Mouse (Mus musculus) splenic B cell, adult 2 months (primary cell): ENCODE data around the gene Olfr798.

Experiments used
- DNase-seq: peaks from one replicate; pipeline ENCODE4 v3.0.0-alpha.2; 2011; ENCODE audit warnings: low read depth, low spot score
- H3K27me3 ChIP-seq: 2 replicates; pipeline ENCODE4 v1.6.1; 2012; ENCODE audit warnings: mild to moderate bottlenecking, low read length, moderate library complexity, mixed read lengths; ENCODE audit not compliant: control insufficient read depth, poor library complexity, insufficient read depth, severe bottlenecking
- H3K36me3 ChIP-seq: 2 replicates; pipeline ENCODE4 v1.6.1; 2012; ENCODE audit warnings: mild to moderate bottlenecking, low read length, moderate library complexity, mixed read lengths; ENCODE audit not compliant: control insufficient read depth, poor library complexity, insufficient read depth, severe bottlenecking

The Olfr798 gene

DNA sequence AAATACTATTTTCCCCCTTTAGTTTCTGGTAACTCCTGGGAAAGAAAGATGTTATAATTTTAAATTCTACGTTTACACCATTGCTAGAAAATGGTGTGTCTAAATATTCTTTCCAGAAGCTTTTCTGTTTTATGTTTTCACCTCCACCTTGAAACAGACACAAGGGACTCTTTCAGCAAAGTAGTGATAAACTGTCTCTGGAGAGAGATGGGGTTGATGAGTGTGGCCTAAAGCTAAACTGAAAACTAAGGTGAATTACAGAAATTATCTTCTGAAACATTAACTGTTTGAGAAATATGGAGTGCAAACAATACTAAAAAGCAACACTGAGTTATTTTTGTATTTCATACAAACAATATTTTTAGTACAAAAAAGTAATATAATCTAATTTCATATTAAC, at the start of gene Olfr798:
Gene Olfr798 (minus strand): TSS at position 101 of the 400 bp plus-strand sequence.
- no peaks in the 10 kb centered on the region for H3K36me3 ChIP-seq

DNA sequence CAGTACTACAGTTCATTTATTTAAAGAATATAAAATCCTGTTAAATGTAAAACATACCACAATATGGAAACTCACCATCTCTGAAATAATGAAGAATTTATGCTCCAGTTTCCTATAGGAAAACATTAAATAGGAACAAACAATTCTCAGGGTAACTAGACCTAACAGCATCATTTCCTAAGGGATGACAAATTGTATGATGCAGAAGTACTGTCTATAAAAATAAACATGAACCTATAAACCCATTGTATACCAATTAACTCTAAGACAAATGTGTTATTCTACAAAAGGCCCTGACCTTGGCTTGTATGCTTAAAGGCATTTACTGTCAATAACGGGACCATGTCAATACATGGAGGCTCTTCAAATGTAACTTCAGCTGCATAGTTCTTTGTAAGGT, 46.0 kb upstream of the Olfr798 start, which contains the start of gene Olfr801:
Gene Olfr801 (minus strand): TSS at position 101 of the 400 bp plus-strand sequence.
- no peaks in the 10 kb centered on the region for H3K36me3 ChIP-seq
- DNase-seq, result no peak
- no peaks in the 10 kb centered on the region for H3K27me3 ChIP-seq

More for the DNA sequence above, at the start of gene Olfr798:
- DNase-seq, result no peak
- H3K27me3 ChIP-seq, result no peaks in the 10 kb centered on the region

DNA sequence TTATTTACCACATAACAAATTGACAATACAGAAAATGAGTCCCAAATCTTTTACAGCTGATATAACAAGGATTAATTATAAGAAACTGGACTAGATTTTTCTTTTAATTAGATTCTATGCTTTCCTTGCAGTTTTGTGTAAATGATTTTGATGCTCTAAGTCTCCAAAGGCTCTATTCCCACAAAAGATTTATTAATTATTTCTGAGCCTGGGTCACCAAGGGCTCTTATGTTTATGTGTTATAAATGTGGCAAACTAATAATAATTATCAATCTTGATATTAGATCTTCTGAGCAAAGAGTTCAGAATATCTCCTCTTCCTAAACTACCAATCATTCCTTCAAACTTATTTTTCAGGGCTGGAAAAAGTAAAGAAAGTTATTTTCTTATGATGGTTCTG, 29.7 kb upstream of the Olfr798 start, which contains the start of gene Olfr800:
Gene Olfr800 (plus strand): TSS at position 301 of the 400 bp plus-strand sequence.
- no peak for DNase-seq
- Histone ChIP-seq H3K36me3 (no peaks in the 10 kb centered on the region), H3K27me3 (no peaks in the 10 kb centered on the region)

DNA sequence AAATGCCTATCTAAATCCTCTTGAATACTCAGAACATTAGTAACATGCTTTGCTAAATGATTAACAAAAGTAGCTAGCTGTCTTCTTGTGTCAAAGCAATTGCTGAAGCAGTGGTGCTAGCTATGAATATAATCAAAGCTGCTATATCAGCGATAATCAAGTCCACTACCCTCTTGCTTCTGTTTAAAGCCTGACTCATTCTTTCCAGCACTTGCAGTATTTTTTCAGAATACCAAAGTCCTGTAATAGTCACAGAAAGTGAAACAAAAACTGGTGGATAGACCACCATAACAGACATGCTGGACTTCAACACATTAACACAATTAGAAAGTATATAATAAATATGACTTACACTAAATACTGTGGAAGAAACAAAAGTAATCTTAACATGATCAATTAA, 24.0 kb upstream of the Olfr798 start:
- DNase-seq, result no peak
- Histone ChIP-seq H3K36me3 (no peaks in the 10 kb centered on the region), H3K27me3 (no peaks in the 10 kb centered on the region)

DNA sequence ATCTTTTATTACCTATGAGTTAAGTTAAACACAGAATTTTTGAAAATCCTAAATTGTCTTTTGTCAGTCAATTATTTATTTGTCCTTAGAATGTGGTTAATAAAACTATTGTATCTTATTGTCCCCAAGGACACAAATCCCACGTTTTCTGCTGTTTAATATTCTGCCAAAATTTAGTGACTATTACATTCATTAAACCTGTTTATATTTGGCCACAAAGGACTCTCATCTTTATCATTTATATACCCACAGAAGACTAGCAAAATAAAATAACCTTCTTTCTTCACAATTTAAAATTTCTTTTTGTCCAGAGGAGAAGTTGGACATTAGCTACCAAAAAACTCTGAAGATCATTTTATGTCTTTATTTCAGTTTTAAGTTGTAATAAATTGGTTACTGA, 9.4 kb upstream of the Olfr798 start, which contains the start of gene Olfr799:
Gene Olfr799 (plus strand): TSS at position 301 of the 400 bp plus-strand sequence.
- H3K36me3 ChIP-seq, result no peaks in the 10 kb centered on the region
- DNase-seq, result no peak

DNA sequence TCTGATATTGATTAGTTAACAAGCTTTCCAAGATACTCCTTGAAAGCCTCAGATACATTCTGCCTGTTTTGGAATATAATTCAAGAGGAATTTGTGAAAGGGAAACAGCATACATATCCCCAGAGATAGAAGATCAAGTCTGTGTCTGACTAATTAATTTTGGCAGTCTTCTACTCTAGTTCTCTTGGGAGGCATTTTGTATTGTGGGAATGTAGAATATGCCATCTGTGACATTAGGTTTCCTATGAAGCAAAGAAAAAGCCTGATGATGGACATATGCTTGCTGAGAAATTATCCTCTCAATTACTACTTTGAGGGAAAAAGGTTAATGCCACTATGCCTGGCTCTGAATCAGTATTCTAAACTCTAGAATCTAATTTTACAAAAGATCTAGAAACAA, 4.5 kb downstream of the Olfr798 start:
- no peaks in the 10 kb centered on the region for H3K36me3 ChIP-seq
- H3K27me3 ChIP-seq, result no peaks in the 10 kb centered on the region
- DNase-seq, result no peak

More for the DNA sequence above, 9.4 kb upstream of the Olfr798 start, which contains the start of gene Olfr799:
- no peaks in the 10 kb centered on the region for H3K27me3 ChIP-seq

DNA sequence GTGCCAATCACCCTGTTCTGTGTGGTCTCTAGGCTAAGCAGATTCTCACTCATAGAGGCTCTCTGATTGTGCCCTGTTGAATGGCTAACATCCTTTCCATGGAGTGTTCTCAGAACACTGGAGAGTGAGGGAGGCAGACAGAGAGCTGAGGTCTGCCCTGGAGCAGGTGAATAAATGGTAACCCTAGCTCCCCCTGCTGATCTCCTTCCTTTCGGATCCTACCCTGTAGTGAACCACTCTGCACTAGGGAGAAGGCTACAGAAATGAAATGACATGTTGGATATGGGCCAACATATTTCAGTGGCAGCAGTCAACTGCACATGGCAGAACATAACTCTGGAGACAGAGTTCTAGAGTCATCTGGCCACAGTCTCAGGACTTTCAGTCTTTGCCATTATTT, 6.0 kb downstream of the Olfr798 start:
- H3K27me3 ChIP-seq, result no peaks in the 10 kb centered on the region
- no peaks in the 10 kb centered on the region for H3K36me3 ChIP-seq
- no peak for DNase-seq

DNA sequence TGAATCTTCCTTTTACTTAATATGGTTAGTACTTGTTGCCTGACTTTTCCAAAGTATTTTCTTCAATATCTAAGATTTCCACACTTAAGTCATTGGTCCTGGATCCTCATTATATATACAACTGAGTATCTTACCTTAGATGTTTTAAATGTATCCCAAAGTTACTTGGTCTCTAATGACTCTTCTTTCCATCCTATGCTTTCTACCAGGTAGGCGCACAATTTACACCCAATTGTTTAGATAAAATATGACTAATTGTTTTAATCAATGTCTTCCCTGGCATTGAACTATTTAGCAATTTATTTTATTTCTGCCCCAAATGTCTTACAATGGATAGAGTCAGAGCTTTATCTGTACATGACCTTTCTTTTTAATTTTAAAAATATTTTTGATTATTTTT, 15.3 kb downstream of the Olfr798 start, which contains the start of gene Olfr796:
Gene Olfr796 (minus strand): TSS at position 101 of the 400 bp plus-strand sequence.
- Histone ChIP-seq H3K36me3 (no peaks in the 10 kb centered on the region), H3K27me3 (no peaks in the 10 kb centered on the region)
- no peak for DNase-seq

DNA sequence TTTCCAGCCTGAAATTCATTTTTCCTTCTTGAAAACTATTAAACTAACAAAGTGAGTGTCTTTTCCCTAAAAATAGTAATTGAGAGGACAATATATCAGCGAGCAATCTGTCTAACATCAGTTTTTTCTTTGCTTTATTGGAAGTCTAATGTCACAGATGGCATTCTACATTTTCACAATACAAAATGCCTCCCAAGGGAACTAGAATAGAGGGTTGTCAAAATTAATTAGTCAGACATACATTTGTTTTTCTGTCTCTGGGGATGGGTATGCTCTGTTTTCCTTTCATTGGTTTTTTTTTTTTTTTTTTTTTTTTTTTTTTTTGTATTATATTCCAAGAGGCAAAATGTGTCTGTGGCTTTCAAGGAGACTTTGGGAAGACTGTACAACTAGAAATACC, 50.7 kb downstream of the Olfr798 start:
- no peak for DNase-seq

More for the DNA sequence above, 50.7 kb downstream of the Olfr798 start:
- Histone ChIP-seq H3K36me3 (no peaks in the 10 kb centered on the region), H3K27me3 (no peaks in the 10 kb centered on the region)
